Mouse (Mus musculus): ENCODE data around the gene Klhl2. TPM values are rescaled to one million over a fixed set of nuclear protein-coding genes. Genes with fewer than 3 reads are reported as not detected.
A peak's percentile ranks its signal among the peaks of the same experiment; 100 is the strongest.

The Klhl2 gene
- polyA plus RNA-seq (2015; fragmentation: Nextera tagmentation; extraction: Ambion mirVana): 5.1 and 5.6 TPM in 2 replicates

DNA sequence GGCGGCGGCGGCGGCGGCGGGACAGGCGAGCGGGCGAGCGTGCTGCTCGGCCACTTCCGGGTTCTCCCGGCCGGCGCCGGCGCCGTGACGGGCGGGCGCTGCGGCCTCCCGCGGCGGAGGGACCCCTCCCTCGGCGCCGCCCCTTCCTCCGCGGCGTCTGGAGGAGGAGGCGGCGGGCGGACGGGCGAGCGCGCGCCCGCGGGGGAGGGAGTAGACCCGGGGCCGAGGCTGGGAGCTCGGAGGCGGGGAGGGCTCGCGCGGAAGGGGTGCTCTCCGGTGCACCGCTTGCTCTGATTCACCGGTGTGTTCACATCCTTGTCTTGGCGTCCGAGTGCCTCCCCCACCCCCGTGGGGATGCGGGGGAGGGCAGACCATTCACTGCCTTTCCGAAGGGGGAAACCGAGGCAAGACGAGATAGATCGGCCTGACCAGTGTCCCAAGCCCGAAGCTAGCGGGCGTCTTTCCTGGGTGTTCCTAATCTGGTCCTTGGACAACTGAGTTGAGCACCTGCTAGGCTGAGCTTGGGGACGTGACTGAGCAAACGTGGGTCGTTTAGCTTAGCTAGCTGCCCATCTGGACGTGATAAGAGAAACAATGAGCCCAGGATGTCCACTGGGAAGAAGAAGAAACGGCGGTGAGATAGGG is at the start of gene Klhl2:
TSS of gene Klhl2 (minus strand) at position 121 of the 645 bp plus-strand sequence.
- Histone ChIP-seq H3K9me3 (ENCODE audit: control insufficient read depth, low read length) (no peaks in the 10 kb centered on the region), H3K27me3 (replicated peaks; ENCODE audit: control insufficient read depth, insufficient read depth, low read length) (no peaks in the 10 kb centered on the region), H3K4me1 (ENCODE audit: control insufficient read depth, insufficient read depth, low read length) (peaks cover 12% of the 10 kb centered on the region), H3K36me3 (ENCODE audit: control insufficient read depth, insufficient read depth, low read length) (no peaks in the 10 kb centered on the region), H3K4me3 (ENCODE audit: low read length) (peak within 1 kb of the TSS; percentile 90), H3K4me2 (ENCODE audit: low read depth, low read length) (peak within 1 kb of the TSS; percentile 93), H3K9ac (ENCODE audit: low read depth, low read length) (peak within 1 kb of the TSS; percentile 88), H3K27ac (ENCODE audit: low read length) (peak within 1 kb of the TSS; percentile 62)
- WGBS: under 1% methylated on average over 27 of the region's 68 CpGs
- peak; percentile 94 for ATAC-seq

GRCm38 (mm10) chr8:64898710-64899109 is 48.9 kb upstream of the Klhl2 start:
- Histone ChIP-seq H3K4me3 (ENCODE audit: low read length) (no peak overlapping the region), H3K27ac (ENCODE audit: low read length) (no peak overlapping the region), H3K4me1 (ENCODE audit: control insufficient read depth, insufficient read depth, low read length) (no peaks in the 10 kb centered on the region), H3K9me3 (ENCODE audit: control insufficient read depth, low read length) (no peaks in the 10 kb centered on the region), H3K4me2 (ENCODE audit: low read depth, low read length) (no peak overlapping the region), H3K27me3 (replicated peaks; ENCODE audit: control insufficient read depth, insufficient read depth, low read length) (no peaks in the 10 kb centered on the region), H3K36me3 (ENCODE audit: control insufficient read depth, insufficient read depth, low read length) (no peaks in the 10 kb centered on the region), H3K9ac (ENCODE audit: low read depth, low read length) (no peak overlapping the region)
- WGBS: 23% methylated on average over 4 of the region's 4 CpGs
- no peak for ATAC-seq

DNA sequence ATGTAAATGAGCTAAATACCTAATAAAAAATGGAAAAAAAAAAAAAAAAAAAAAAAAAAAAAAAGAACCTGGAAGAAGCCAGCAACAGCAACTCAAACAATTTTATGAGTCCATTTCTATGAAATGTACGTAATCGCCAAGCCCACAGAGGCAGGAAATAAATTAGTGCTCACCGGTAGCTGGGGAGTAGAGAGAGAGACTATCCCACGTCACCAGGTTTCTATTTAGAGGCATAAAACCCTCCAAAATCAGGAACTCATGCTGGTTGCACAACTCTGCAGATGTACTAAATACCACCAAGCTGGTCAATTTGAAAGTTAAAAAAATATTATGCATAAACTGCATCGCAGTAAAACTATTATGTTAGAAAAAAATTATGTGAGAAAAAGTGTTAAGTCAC is 46.9 kb upstream of the Klhl2 start:
- Histone ChIP-seq H3K27ac (ENCODE audit: low read length) (no peak overlapping the region), H3K36me3 (ENCODE audit: control insufficient read depth, insufficient read depth, low read length) (no peaks in the 10 kb centered on the region), H3K4me2 (ENCODE audit: low read depth, low read length) (no peak overlapping the region), H3K4me3 (ENCODE audit: low read length) (no peak overlapping the region), H3K9ac (ENCODE audit: low read depth, low read length) (no peak overlapping the region), H3K9me3 (ENCODE audit: control insufficient read depth, low read length) (no peaks in the 10 kb centered on the region), H3K4me1 (ENCODE audit: control insufficient read depth, insufficient read depth, low read length) (no peaks in the 10 kb centered on the region), H3K27me3 (replicated peaks; ENCODE audit: control insufficient read depth, insufficient read depth, low read length) (no peaks in the 10 kb centered on the region)
- WGBS: 90% methylated on average over 5 of the region's 5 CpGs
- ATAC-seq: no peak

DNA sequence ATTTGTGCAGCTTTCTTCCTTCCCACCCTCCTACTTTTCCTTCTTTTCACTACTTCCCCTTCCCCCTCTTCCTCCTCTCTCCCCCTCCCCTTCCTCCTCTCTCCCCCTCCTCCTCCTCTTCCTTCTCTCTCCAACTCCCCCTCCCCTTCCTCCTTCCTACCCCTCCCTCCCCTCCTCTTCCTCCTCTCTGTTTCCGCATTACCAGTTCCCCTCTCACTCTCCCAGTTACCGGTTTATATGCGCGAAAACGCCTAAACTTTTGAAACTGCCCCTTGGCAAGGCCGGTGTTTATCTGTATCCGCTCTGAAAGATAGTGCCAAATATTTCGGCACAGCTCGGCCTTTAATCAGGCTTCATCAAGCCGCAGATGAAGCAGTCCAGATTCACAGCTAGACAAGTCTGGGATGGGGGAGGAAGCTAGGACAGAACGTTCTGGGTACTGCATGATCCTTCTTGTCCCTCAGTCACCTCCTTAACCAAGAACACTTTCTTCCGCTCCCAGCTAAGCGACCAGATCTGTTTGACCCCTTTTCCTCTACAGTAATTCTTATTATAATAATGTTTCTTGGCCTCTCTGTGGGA is 30.9 kb upstream of the Klhl2 start:
- no peaks in the 10 kb centered on the region for H3K27me3 ChIP-seq (replicated peaks; ENCODE audit: control insufficient read depth, insufficient read depth, low read length)
- no peaks in the 10 kb centered on the region for H3K36me3 ChIP-seq (ENCODE audit: control insufficient read depth, insufficient read depth, low read length)
- peak overlapping the region; percentile 30; the same call in 1 of the 2 replicates for H3K4me2 ChIP-seq (ENCODE audit: low read depth, low read length)
- no peaks in the 10 kb centered on the region for H3K9me3 ChIP-seq (ENCODE audit: control insufficient read depth, low read length)
- 0 out of 2 replicates have a peak, but pooled peaks cover 2% of the 10 kb centered on the region for H3K4me1 ChIP-seq (ENCODE audit: control insufficient read depth, insufficient read depth, low read length)
- H3K4me3 ChIP-seq (ENCODE audit: low read length): no peak overlapping the region
- ATAC-seq: peak; percentile 21; the same call in 1 of the 2 replicates
- H3K9ac ChIP-seq (ENCODE audit: low read depth, low read length): no peak overlapping the region
- no peak overlapping the region for H3K27ac ChIP-seq (ENCODE audit: low read length)
- 30% methylated on average over 13 of the region's 13 CpGs for WGBS

- Histone ChIP-seq H3K36me3 (ENCODE audit: control insufficient read depth, insufficient read depth, low read length) (no peaks in the 10 kb centered on the region), H3K27me3 (replicated peaks; ENCODE audit: control insufficient read depth, insufficient read depth, low read length) (no peaks in the 10 kb centered on the region), H3K4me3 (ENCODE audit: low read length) (no peak overlapping the region), H3K9me3 (ENCODE audit: control insufficient read depth, low read length) (no peaks in the 10 kb centered on the region), H3K4me2 (ENCODE audit: low read depth, low read length) (no peak overlapping the region), H3K27ac (ENCODE audit: low read length) (no peak overlapping the region), H3K9ac (ENCODE audit: low read depth, low read length) (no peak overlapping the region), H3K4me1 (ENCODE audit: control insufficient read depth, insufficient read depth, low read length) (0 out of 2 replicates have a peak, but pooled peaks cover 2% of the 10 kb centered on the region)
- peak; percentile 21; the same call in 1 of the 2 replicates for ATAC-seq
- 83% methylated on average over 22 of the region's 22 CpGs for WGBS
These were observed 28.0 kb upstream of the Klhl2 start for GRCm38 (mm10) chr8:64877630-64878312.

DNA sequence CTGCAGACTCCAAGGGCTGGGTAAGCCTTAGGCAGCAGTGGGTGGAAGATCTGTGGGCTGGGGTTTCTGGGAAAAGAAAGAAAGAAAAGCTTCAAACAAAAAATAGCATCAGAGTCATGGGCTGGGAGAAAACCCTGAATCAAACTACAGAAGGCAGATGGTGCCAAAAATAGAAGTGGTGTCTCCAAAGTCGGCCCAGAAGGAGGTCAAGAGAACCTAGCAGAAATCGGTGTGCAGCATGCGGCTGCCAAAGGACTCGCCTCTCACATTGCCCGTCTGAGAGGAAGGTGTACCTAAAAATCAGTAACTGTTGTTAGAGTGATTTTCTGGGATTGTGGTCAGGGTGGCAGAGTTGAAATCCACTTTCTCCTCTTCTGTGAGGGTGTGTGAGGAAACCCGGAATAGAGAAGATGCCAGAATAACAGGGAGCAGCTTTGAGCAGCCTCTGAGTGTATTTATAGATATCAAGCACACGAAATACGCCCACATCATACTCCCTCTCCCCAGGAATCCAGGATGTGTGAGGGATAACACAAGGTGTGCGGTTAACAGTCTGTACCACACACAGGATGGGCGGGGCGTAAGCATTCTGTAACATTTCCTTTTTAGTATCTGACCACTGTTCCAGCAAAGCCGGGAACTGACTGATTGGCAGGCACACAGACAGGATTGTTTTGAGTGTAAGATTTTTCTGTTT is 21.8 kb upstream of the Klhl2 start:
- H3K4me2 ChIP-seq (ENCODE audit: low read depth, low read length): no peak overlapping the region

DNA sequence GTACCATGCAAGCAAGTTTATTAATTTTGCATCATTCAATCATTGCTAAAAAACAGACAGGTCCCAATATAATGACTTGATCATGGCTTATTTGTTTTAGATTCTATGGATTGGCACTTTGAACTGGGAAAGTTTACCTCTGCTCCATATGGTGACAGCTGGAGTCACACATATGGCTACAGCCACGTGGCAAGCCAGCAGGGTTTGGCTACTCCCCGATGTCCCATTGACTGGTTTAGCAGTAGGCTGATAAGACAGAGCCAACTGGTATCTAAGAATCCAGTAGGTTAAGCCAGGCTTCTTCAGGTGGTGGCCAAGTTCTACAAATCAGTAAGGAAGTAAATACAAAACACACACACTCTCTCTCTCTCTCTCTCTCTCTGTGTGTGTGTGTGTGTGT is 20.4 kb upstream of the Klhl2 start:
- no peaks in the 10 kb centered on the region for H3K4me1 ChIP-seq (ENCODE audit: control insufficient read depth, insufficient read depth, low read length)
- no peaks in the 10 kb centered on the region for H3K9me3 ChIP-seq (ENCODE audit: control insufficient read depth, low read length)
- ATAC-seq: no peak
- no peak overlapping the region for H3K4me3 ChIP-seq (ENCODE audit: low read length)
- H3K27me3 ChIP-seq (replicated peaks; ENCODE audit: control insufficient read depth, insufficient read depth, low read length): no peaks in the 10 kb centered on the region
- 44% methylated on average over 2 of the region's 2 CpGs for WGBS
- no peak overlapping the region for H3K27ac ChIP-seq (ENCODE audit: low read length)
- no peak overlapping the region for H3K9ac ChIP-seq (ENCODE audit: low read depth, low read length)
- no peaks in the 10 kb centered on the region for H3K36me3 ChIP-seq (ENCODE audit: control insufficient read depth, insufficient read depth, low read length)
- no peak overlapping the region for H3K4me2 ChIP-seq (ENCODE audit: low read depth, low read length)

More for the DNA sequence above, 21.8 kb upstream of the Klhl2 start:
- no peaks in the 10 kb centered on the region for H3K4me1 ChIP-seq (ENCODE audit: control insufficient read depth, insufficient read depth, low read length)
- no peak overlapping the region for H3K27ac ChIP-seq (ENCODE audit: low read length)
- H3K9me3 ChIP-seq (ENCODE audit: control insufficient read depth, low read length): no peaks in the 10 kb centered on the region
- H3K9ac ChIP-seq (ENCODE audit: low read depth, low read length): no peak overlapping the region
- 74% methylated on average over 12 of the region's 12 CpGs for WGBS
- ATAC-seq: no peak
- H3K4me3 ChIP-seq (ENCODE audit: low read length): no peak overlapping the region
- no peaks in the 10 kb centered on the region for H3K36me3 ChIP-seq (ENCODE audit: control insufficient read depth, insufficient read depth, low read length)
- H3K27me3 ChIP-seq (replicated peaks; ENCODE audit: control insufficient read depth, insufficient read depth, low read length): no peaks in the 10 kb centered on the region

GRCm38 (mm10) chr8:64849091-64849896 is 523 bp downstream of the Klhl2 start:
- Histone ChIP-seq H3K27me3 (replicated peaks; ENCODE audit: control insufficient read depth, insufficient read depth, low read length) (no peaks in the 10 kb centered on the region), H3K9ac (ENCODE audit: low read depth, low read length) (peak overlapping the region; percentile 88), H3K4me1 (ENCODE audit: control insufficient read depth, insufficient read depth, low read length) (peaks cover 18% of the 10 kb centered on the region), H3K4me2 (ENCODE audit: low read depth, low read length) (peak overlapping the region; percentile 81), H3K9me3 (ENCODE audit: control insufficient read depth, low read length) (no peaks in the 10 kb centered on the region), H3K36me3 (ENCODE audit: control insufficient read depth, insufficient read depth, low read length) (no peaks in the 10 kb centered on the region), H3K27ac (ENCODE audit: low read length) (peak overlapping the region; percentile 62), H3K4me3 (ENCODE audit: low read length) (peak overlapping the region; percentile 90)
- ATAC-seq: peak; percentile 87
- WGBS: under 1% methylated on average over 83 of the region's 100 CpGs

Data from intestine, embryonic 16.5 days (tissue).